Mouse (Mus musculus): ENCODE results near the gene Elmo2.
A peak's percentile ranks its signal among the peaks of the same experiment; 100 is the strongest.

The Elmo2 gene

DNA sequence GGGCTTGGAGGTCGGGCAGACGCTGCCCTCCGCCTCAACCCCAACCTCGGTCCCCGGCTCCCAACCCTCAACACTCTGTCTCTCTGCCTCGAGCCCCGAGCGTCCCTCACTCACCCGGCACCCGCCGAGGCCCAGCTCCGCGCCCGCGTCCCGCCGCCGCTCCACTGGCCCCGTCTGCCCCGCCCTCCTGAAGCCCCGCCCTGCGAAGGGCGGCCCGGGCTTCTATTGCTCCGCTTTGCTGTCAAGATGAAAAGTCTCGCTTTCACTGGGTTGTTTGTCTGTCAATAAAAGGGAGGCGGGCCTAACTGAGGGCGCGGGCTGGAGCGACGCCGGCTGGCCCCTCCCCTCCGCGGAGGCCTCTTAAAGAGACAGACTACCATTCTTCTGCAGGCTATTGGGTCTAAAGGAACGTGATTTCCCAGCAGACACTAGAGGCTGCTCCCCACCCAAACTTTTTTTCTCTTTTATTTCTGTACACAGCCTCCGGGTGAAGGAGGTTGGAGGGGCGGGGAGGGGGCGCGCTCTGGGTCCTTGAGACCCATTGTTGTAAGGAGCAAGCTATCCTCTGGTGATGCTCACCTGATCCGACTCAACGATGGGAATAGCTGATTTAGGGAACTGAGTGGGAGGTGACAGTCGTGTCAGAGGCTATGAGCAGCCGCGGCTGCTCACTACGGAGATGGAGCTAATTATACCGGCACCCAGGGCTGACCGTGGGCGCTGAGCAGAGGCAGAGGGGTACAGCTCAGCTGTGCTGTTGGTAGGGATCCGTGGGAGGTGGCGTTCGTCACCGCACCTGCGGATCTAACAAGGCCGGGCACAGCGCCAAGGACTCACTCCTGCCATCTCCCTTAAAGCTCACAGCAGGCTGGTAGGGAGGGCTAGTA, at the start of gene Elmo2:
Elmo2 (minus strand) TSS at position 176 of the 887 bp plus-strand sequence.
- peak; percentile 98 for DNase-seq (ENCODE audit: low spot score)

DNA sequence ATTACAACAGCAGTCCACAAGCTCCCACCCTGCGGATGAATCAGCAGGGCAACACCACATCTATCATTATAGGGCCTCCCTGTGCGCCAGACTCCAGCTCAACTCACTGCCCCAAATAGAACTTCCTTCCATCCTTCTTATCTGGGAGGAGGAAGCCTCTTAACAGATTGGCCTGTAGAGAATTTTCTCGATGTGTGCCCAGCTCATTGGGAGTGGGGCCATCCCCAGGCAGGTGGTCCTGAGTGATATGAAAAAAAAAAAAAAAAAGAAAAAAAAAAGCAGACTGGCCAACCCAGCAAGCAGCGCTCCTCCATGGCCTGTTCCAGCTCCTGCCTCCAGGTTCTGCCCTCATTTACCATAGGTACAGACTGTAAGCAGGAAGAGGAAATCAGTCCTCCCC, 49.7 kb upstream of the Elmo2 start:
- no peak for DNase-seq (ENCODE audit: low spot score)

DNA sequence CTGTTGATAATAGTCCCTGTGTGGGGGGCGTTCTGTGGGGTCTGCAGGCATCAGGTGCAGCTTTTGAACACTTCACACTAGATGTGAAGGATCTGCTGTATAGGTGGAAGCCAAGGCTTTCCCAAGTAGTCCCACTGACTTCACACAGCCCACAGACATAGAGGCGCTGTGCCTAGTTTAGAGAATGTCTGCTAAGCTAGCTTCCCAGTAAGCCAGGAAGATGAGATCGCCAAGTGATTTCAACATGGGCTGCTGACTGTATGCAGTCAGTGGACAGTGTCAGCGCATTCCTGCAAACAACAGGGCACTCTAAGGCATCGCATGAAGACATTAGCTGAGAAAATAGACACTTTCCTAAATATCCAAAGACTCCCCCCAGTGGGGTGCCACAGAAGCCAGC, 49.2 kb upstream of the Elmo2 start:
- no peak for DNase-seq (ENCODE audit: low spot score)

DNA sequence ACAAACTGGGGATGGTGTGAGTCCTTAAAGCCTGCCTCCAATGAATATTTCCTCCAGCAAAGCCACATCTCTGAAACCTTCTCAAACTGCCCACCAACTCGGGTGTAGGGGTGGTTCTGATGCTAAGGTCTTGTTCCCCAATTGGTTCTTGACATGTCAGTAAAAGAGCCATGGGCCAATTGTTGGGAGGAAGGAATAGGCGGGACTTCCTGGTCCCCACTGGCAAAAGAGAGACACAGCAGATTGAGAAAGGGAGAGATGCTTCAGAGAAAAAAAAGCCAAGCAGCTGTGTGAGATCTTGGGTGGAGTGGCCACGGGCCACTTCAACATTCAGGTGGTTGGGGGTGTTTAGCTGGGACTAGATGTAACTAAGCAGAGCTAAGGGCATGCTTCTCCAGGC, 44.8 kb upstream of the Elmo2 start:
- no peak for DNase-seq (ENCODE audit: low spot score)

DNA sequence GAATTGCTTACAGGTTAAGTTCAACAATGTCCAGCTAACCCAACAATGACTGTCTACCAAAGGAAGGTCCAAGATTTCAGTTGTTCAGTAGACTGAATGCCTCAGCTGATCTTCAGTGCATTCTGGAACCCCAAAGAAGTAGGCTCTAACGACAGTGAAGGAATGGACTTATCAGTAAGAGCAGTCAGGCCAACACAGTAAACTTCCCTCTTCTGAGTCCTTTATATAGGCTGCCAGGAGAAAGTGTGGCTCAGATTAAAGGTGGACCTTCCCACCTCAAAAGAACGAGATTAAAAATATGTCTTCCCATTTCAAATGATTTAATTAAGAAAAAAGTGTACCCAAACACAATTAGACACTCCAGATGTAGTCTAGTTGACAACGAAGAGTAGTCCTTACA, 44.1 kb upstream of the Elmo2 start:
- DNase-seq (ENCODE audit: low spot score) = no peak

DNA sequence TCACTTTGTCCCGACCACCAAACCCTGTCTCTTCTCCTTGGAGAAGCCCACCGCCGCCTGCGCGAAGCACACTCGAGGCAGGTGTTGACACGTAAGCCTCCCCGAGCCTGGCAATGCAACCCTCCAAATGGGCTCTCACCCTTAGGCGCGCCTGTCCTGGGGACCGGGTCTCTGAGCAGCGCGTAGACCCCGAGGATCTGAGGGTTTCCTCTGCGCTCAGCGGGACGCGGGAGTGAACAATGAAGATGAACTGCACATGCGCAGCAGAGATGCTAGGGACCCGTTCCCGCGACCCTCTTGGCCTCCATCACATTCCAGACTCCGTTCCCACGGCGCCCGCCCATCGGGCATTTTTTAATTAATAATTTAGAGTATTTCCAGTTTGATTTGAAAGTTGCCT, 42.2 kb upstream of the Elmo2 start, which contains the start of gene Zfp663:
Zfp663 (minus strand) TSS at position 234 of the 400 bp plus-strand sequence.
- no peak for DNase-seq (ENCODE audit: low spot score)

DNA sequence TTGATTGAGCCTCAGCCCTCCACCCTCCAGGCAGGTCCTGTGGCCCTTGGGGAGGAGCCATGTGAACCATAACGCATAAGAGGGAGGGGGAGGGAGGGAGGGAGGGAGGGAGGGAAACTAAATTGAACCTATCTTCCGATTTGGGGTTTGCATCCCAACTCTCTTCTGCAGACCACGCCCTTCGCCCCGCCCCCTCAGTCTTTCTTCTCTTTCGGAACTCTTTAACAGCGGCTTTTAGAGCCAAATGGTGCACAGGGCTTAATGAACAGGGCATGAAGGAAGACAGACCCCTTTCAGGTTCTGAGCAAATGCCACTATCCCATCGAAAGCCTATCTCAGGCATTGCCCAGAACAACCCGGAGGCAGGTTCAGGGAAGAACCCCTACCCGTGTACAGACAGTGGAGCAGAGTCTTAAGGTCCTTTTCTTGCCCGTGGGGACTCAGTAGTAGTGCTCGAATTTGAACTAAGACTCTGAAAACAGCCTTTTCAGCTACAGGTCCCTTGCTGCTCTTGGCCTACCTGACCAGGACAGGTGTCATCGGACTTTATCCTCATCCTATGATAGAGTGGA, 41.7 kb upstream of the Elmo2 start:
- no peak for DNase-seq (ENCODE audit: low spot score)

DNA sequence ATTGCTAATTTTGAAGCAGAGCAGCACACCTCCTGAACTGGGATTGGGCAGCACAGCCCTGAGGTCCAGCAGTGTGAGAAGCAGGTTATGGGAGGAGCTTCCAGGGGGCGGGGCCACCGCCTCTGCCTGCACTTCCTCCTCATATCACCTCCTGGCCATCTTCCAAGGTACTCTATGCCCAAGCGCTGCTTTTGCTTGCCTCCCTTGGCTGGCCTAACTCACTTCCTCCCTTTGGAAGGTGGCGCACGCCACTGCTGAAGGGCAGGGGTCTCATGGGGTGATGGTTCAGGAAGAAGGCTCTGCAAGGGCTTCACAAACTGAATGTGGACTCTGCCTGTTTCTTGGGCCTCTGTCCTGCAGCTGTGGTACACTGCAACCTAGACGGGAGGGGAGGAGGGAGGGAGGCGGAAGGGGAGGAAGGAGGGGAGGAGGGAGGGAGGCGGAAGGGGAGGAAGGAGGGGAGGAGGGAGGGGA, 40.8 kb upstream of the Elmo2 start:
- DNase-seq (ENCODE audit: low spot score) = no peak

DNA sequence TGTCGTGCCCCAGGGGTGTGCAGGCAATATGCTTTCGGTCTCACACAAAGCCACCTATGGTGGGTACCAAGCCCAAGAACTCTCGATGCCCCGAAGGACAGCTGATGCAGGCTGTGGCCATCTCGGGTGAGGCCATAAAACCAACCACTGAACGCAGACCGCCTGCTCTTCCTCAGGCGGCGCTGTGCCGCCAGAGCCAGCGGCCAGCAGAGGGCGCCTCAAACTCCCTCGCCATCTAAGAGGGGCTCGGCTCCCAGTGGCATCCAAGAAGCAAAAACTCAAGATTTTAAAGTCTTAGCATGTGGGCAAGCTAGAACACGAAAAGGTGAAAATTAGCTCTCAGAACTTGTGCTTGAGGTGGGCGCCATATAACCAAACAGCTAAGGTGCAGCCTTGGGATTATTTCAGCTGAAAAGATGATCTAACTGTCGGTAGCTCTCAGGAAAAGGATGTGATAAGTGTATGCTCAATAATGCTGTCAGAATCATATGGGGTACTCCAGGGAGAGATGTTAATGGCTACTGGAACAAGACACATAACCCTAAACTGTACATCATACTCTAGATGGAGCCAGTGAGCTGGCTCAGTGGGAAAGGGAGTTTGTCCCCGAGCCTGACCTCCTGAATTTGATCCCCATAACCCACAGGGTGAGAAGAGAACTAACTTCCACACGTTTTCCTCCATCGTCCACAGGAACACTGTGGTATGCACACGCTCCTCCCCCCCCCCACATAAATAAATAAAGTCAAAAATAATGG, 38.2 kb upstream of the Elmo2 start:
- peak; percentile 33 for DNase-seq (ENCODE audit: low spot score)

DNA sequence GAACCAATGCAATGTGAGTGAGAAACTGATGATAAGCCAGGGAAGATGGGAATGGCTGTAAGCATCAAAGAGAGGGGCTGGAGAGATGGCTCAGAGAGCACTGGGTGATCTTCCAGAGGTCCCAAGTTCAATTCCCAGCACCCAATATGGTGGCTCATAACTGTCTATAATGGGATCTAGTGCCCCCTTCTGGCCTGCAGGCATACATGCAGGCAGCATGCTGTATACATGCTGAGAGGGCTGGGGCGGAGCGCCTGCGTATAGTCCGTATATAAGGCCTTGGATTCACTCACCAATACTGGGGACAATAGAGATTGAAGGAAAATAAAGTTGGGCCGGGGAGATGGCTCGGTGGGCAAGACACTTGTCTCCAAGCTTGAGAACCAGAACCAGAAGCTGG, 37.0 kb upstream of the Elmo2 start:
- no peak for DNase-seq (ENCODE audit: low spot score)

DNA sequence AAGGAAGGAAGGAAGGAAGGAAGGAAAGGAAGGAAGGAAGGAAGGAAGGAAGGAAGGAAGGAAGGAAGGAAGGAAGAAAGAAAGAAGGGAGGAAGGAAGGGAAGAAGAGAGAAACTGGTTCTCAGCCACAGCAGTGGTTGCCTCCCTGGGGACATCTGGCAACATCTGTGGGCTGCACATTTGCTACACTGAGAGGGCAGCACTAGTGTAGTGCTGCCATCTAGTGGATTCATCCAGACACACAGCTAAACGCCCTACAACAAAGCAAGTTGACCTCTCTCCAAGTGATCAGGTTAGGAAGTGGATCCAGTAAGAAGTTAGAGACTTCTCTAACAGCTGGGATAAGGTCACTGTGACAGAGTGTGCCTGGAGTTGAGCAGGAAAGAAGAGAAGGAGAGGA, 34.6 kb upstream of the Elmo2 start:
- DNase-seq (ENCODE audit: low spot score) = peak; percentile 40

DNA sequence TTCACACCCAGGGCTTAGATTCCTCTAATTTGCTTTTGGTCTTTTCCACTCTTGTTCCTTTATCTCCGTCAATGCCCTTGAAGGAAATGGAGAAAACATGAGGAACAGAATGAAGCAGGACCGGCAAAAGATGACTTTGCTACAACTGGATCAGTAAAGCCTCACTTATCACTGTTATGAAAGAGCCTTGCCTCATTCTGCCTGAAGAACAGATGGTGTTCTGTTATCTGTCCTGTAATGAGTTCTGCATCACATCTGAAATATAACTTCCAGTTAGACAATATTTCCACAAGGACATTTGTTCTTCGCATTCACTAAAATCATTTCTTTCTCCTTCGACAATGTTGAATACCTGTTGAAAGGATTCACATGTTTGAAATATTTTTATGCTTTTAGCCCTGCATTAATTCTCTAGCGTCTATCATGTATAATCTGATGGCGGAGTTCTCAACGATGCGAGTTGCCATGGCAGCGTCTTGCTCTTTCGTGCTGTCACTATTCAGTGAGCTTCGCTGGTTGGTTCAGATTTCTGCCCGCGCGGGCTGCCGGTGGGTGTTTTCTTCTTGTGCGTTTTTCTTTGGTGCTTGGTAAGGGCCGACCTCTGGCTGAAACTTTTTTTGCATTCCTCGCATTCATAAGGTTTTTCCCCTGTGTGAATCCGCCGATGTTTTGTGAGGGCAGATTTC, 25.7 kb upstream of the Elmo2 start:
- DNase-seq (ENCODE audit: low spot score) = no peak

DNA sequence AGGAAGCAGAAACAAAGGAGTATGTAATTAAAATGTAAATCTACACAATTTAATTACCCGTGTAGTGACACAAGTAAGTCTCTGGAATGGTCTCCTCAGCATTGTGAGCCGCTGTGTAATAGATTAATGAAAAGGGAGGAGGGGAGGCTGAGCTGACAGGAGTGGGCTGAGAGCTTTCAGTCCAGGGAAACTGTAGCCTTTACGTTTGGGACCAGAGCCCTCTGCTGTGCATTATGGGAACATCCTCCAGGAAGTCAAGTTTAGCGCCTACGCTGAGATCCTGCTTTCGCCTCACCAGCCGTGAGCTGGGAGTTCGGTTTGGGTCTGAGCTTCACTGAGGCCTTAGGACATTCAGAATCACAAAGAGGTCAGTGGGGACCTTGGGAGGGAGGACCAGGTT, 23.2 kb upstream of the Elmo2 start:
- DNase-seq (ENCODE audit: low spot score) = no peak

DNA sequence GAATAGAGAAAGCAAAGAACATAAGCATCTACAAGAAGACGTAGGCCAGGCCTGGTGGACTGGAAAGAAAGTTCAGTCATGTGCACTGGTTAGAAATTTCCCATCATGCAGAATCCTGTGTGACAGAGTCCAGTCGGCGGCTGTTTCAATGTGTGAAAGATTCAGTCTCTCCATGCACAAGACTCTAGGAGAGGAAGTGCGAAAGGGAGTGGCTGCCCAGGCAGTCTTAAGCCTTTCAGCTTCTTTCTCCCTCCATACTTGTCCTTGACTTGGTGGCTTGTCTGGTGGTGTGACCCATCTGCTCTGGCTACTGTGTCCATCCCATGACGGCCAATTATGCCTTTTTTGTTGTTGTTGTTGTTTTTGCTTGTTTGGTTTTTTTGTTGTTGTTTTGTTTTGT, 19.9 kb upstream of the Elmo2 start:
- no peak for DNase-seq (ENCODE audit: low spot score)

DNA sequence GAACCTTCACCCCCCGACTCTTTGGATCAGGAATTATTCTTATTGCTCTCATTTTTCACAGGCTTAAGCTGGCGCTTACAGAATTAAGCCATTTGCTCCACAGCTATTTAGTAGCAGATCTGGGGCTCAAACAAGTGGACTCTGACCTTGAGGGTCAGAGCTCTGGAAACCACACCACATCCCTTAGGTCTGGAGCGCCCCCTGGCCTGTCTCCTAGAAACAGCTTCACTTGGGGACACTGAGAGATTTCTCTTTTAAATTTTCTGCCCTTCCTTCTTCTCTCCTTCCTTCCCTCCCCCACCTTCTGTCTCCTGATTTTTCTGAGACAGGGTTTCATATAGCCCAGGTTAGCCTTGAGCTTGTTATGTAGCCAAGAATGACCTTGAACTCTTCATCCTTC, 10.9 kb upstream of the Elmo2 start:
- DNase-seq (ENCODE audit: low spot score) = no peak

DNA sequence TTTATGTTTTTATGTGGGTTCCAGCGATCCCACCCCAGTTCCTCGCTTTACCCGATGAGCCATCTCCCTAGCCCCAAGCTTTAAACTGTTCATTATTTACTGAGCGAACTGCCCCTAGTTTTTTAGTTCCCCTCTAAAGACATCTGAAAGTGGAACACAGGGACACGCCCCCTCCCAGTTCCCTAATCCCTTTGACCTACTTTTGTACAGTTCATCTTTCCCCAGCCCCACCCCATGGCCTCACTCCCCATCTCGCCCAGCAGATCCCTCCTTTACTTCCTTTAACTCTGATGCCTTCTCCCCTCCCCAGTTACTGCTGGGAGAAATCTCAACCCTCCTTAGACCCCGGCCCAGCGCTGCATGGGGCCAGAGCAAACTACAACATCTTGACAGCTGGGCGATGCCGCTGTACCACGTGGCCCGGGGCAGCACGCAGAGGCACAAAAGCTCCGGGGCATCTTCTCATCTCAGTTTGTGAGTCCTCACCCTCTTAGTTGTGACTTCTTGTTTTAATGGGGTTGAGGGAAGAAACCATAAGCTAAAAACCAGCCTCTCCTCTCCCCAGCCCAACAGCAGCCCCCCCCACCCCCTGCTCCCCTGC, 6.4 kb upstream of the Elmo2 start:
- no peak for DNase-seq (ENCODE audit: low spot score)

DNA sequence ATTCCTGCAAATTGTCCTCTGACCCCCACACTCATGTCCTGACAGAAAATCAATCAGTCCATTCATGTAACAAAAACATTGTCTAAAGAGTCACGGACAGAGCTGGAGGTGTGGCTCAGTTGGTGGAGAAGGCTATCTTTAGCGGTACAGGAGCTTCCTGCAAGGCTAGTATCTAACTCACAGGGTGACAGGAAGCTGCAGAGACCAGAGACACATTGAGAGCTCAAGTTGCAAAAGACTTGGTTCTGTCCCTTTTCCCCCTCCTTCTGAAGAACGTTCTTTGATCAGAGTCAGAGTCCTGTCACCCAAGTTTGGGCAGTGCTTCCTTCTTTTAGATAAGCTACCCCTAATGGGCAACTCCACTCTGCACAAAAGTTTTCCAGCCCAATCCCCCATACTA, 3.4 kb upstream of the Elmo2 start:
- DNase-seq (ENCODE audit: low spot score) = peak; percentile 7

DNA sequence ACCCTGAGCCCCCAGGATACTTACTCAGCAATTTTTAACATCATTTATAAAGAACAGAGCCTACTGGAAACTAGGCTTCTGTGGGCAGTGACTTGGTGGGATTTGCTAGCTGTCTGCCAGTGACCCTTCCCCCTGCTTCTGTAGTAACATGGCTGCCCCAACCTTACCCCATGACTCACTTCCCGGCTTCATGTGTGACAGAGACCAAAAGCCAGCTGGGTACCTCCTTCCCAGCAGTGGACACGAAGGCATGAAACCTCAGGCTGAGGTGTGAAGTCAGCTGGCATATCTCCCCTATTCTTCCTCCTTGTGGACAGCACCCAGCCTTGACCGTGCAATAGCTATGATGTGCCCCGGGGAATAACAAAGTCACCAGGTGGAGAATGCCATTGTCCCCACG, 2.5 kb upstream of the Elmo2 start:
- DNase-seq (ENCODE audit: low spot score) = no peak

DNA sequence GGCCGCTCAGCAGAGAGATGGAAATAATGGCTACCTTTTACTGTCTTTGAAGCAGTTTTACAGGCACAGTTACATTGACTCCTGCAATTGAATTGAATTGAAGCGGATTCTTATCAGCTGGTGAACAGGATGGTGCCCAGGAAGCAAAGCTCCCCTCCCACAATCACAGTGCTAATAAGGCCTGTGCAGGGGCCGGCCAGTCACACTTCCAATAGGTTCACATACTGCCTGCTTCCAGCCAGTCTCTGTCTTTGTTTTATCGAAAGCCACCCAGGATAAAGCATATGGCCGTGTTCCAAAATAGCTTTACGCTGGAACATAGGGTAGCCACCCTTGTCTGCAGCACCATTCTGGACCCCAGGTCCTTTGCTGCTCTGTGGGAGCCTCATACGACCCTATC, 1.1 kb upstream of the Elmo2 start:
- DNase-seq (ENCODE audit: low spot score) = no peak

DNA sequence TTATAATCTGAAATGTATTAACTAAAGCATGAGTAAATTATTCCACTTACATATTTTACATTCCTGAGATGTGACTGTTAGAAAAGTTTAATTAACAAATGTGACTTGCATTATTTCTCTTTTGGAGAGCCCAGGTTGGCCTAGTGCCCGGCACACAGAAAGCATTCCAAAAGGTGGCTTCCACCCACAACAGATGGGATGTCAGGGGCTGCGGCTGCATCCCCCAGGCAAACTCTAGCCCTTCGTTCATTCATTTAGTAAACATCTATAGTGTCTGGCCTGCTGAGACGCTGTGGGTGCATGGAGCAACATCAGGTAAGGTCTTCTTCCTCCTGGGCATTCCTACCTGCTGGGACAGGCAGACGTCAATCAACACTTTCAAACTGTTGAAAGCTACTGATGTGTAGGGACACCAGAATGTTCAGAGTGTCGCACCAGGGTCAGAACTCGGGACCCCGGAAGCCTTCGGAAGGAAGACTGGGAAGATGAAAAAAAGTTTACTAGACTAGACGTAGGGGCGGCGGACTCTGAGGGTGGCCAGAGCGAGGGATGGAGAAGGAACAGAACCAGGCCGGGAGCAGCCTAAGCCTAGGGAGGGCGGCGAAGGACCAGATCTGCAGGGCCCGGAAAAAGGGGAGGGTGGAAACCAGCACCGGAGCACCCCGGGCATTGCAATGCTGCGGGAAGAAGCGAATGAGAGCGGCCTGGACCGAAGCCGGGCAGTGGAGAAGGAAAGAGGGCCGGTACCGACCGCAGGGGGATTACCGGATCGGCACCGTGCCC, 567 bp downstream of the Elmo2 start:
- no peak for DNase-seq (ENCODE audit: low spot score)

DNA sequence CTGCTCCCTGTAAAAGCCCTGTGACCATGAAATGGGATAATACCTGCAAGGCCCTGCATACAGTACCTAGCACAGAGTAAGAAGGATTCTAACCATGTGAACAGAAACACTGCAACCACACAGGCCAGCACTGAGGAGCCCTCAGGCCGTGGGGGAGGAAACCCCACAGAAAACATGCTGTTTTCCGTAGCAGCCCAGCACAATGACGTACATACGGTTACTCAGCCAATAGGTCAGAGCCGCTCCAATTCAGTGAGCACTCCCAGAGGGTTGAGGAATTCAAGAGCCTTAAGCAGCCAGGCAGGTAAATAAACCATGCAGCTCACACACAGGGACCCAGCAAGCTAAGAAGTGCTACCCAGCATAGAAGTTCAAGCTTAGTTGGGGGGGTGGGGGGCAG, 2.4 kb downstream of the Elmo2 start:
- DNase-seq (ENCODE audit: low spot score) = no peak
